Comparison of ENCODE assay signal across 8 mouse cellular contexts in the genomic region with DNA sequence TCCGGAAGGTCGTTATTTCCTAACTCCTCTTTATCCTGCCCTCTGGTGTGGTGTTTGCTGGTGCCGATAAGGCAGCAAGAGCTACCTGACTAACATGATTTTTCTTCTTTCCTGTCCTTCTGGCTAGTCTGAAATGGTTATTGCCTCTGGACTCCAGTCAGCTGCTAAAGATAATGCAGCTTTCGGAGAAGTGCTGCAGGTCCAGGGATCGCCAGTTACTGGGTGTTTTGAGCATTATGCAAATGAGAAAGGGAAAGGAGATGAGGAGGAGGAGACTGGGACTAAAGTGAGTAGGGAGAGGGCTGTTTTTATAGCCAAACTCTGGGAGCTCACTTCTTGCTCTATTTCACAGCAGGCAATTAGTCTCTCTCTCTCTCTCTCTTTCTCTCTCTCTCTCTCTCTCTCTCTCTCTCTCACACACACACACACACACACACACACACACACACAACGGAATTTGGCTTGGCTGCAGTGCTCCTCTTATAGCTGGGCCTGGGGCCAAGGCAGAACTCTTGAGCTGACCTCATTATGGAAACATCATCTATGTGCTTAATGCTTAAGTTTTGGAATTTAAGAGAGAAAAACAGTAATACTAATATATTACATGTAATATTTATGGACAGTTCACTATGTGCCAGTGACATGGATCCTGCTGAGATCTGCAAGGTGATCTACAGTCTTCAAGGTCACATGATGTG.
DNase-seq lines count a peak whose midpoint lies in the region; ATAC-seq lines count a peak whose summit lies in the region.

No protein-coding gene starts in this region.

- H3K4me1 ChIP-seq in forebrain, embryonic 12.5 days = peaks cover 14% of the 10 kb centered on the region
- peaks cover 48% of the 10 kb centered on the region for H3K4me1 ChIP-seq in forebrain, embryonic 10.5 days
- H3K4me1 ChIP-seq in kidney, embryonic 16.5 days (ENCODE audit: insufficient read depth, low read length) = peaks cover 29% of the 10 kb centered on the region

- no peak overlapping the region for H3K9ac ChIP-seq in forebrain, embryonic 12.5 days
- H3K9ac ChIP-seq in kidney, embryonic 16.5 days (replicated peaks; ENCODE audit: low read length) = peak overlapping the region; percentile 20; the same call in 1 of the 2 replicates

- H3K4me3 ChIP-seq in forebrain, embryonic 12.5 days (replicated peaks) = no peak overlapping the region
- H3K4me3 ChIP-seq in forebrain, embryonic 10.5 days = no peak overlapping the region
- peak overlapping the region; percentile 20; the same call in 1 of the 2 replicates for H3K4me3 ChIP-seq in kidney, embryonic 16.5 days (ENCODE audit: low read length)

- ATAC-seq in forebrain, embryonic 12.5 days (ENCODE audit: low FRiP score) = peak; percentile 46; the same call in 1 of the 2 replicates
- peak; percentile 74; the same call in 1 of the 2 replicates for ATAC-seq in kidney, embryonic 16.5 days (ENCODE audit: low FRiP score, low TSS enrichment)
- no peak for ATAC-seq in cerebellum, adult (ENCODE audit: insufficient number of reproducible peaks, low FRiP score, low TSS enrichment)

- no peak for DNase-seq in forebrain, embryonic 10.5 days (ENCODE audit: extremely low spot score, low spot score)
- no peak for DNase-seq in kidney, postnatal 14 days
- peak; percentile 39 for DNase-seq in heart, postnatal 4 days
- DNase-seq in lung, postnatal 4 days = peak; percentile 49 to 73
- DNase-seq in c-Kit-positive CD71-positive TER-119-positive erythroid progenitor cells, embryonic 14.5 days (ENCODE audit: low spot score) = no peak

- WGBS in forebrain, embryonic 12.5 days = 29% methylated on average over 6 of the region's 6 CpGs
- WGBS in forebrain, embryonic 10.5 days = 38% methylated on average over 6 of the region's 6 CpGs
- WGBS in kidney, embryonic 16.5 days = 18% methylated on average over 6 of the region's 6 CpGs

- peaks cover 17% of the 10 kb centered on the region; the same call in 1 of the 2 replicates for H3K27me3 ChIP-seq in forebrain, embryonic 12.5 days
- H3K27me3 ChIP-seq in forebrain, embryonic 10.5 days (ENCODE audit: poor library complexity, severe bottlenecking) = peaks cover 72% of the 10 kb centered on the region
- H3K27me3 ChIP-seq in kidney, embryonic 16.5 days (ENCODE audit: insufficient read depth, low read length) = no peaks in the 10 kb centered on the region

- no peaks in the 10 kb centered on the region for H3K9me3 ChIP-seq in forebrain, embryonic 12.5 days
- H3K9me3 ChIP-seq in forebrain, embryonic 10.5 days = no peaks in the 10 kb centered on the region
- H3K9me3 ChIP-seq in kidney, embryonic 16.5 days (ENCODE audit: low read length) = no peaks in the 10 kb centered on the region

- no peak overlapping the region for H3K27ac ChIP-seq in forebrain, embryonic 12.5 days
- no peak overlapping the region for H3K27ac ChIP-seq in forebrain, embryonic 10.5 days
- peak overlapping the region; percentile 49 for H3K27ac ChIP-seq in kidney, embryonic 16.5 days (ENCODE audit: low read length)

- peak overlapping the region; percentile 26; the same call in 1 of the 2 replicates for H3K4me2 ChIP-seq in forebrain, embryonic 12.5 days
- H3K4me2 ChIP-seq in kidney, embryonic 16.5 days (replicated peaks; ENCODE audit: low read depth, low read length) = peak overlapping the region; percentile 37

- H3K36me3 ChIP-seq in forebrain, embryonic 12.5 days (replicated peaks) = no peaks in the 10 kb centered on the region
- no peaks in the 10 kb centered on the region for H3K36me3 ChIP-seq in forebrain, embryonic 10.5 days (replicated peaks)
- no peaks in the 10 kb centered on the region for H3K36me3 ChIP-seq in kidney, embryonic 16.5 days (ENCODE audit: insufficient read depth, low read length)

Comparison
In these comparisons a context has a peak if more than half of its experiments do, and no peak if none do; other contexts are left out.
1. DNase-seq: peak in heart, postnatal 4 days (single experiment) and lung, postnatal 4 days (2 of 2); none in forebrain, embryonic 10.5 days (single experiment), kidney, postnatal 14 days (single experiment) and c-Kit-positive CD71-positive TER-119-positive erythroid progenitor cells, embryonic 14.5 days (single experiment).